14 mouse cellular contexts compared by ENCODE assay signal in the genomic region with DNA sequence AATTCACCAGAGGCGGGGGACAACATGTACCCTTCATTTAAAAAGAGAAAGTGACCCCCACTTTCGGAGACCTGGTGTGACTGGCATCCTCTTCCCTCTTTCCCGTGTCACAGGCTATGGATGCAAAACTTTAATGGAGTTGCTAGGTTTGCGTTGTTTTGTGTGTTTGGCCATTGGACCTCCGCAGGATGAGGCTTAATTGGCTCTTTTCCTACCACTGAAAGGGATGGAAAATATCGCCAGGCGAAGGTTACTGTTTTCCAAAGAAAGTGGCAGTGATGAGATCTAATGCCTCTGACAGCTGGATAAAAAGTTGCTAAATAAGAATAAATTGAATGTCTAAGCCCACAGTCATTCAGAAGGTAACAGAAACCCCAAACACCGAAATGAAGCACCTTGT.
A peak's percentile ranks its signal among the peaks of the same experiment; 100 is the strongest.
DNase-seq lines count a peak whose midpoint lies in the region; ATAC-seq and TF ChIP-seq lines count a peak whose summit lies in the region.
"Had no signal": no experiment of that assay in that cellular context is flagged by ENCODE, and none has a peak within 500 bp of the region (broad histone marks: within the 10 kb centered on the region; RNA-seq: fewer than 3 reads in every experiment).

No protein-coding gene starts in this region.

- WGBS in forebrain, embryonic 11.5 days, result 43% methylated on average over 8 of the region's 8 CpGs
- 81% methylated on average over 8 of the region's 8 CpGs for WGBS in hindbrain, embryonic 13.5 days
- 59% methylated on average over 8 of the region's 8 CpGs for WGBS in midbrain, embryonic 15.5 days
- WGBS in liver, postnatal 0 days (ENCODE audit: insufficient replicate concordance), result 74% methylated on average over 8 of the region's 8 CpGs

- no peak overlapping the region for H3K9ac ChIP-seq in forebrain, embryonic 11.5 days (ENCODE audit: low read length)
- no peak overlapping the region for H3K9ac ChIP-seq in hindbrain, embryonic 13.5 days
- no peak overlapping the region for H3K9ac ChIP-seq in midbrain, embryonic 15.5 days
- no peak overlapping the region for H3K9ac ChIP-seq in liver, postnatal 0 days (replicated peaks)
- H3K9ac ChIP-seq: limb, embryonic 13.5 days; liver, embryonic 15.5 days; stomach, embryonic 15.5 days had no signal

- no peaks in the 10 kb centered on the region for H3K36me3 ChIP-seq in forebrain, embryonic 11.5 days (ENCODE audit: control insufficient read depth, insufficient read depth, low read length)
- H3K36me3 ChIP-seq in hindbrain, embryonic 13.5 days, result peaks cover 4% of the 10 kb centered on the region; the same call in 1 of the 2 replicates
- no peaks in the 10 kb centered on the region for H3K36me3 ChIP-seq in midbrain, embryonic 15.5 days (replicated peaks)
- H3K36me3 ChIP-seq in liver, postnatal 0 days (replicated peaks; ENCODE audit: insufficient read depth, low read length), result no peaks in the 10 kb centered on the region
- H3K36me3 ChIP-seq: heart, embryonic 10.5 days; limb, embryonic 13.5 days; liver, embryonic 15.5 days; stomach, embryonic 15.5 days had no signal

- peak overlapping the region; percentile 93 for H3K27ac ChIP-seq in cortical plate, adult 2 months (ENCODE audit: insufficient read depth, low read length)
- peak overlapping the region; percentile 60; the same call in 1 of the 2 replicates for H3K27ac ChIP-seq in forebrain, embryonic 11.5 days (ENCODE audit: low read depth, low read length)
- peak overlapping the region; percentile 61; the same call in 1 of the 2 replicates for H3K27ac ChIP-seq in hindbrain, embryonic 13.5 days
- peak overlapping the region; percentile 68; the same call in 1 of the 2 replicates for H3K27ac ChIP-seq in midbrain, embryonic 15.5 days
- no peak overlapping the region for H3K27ac ChIP-seq in liver, postnatal 0 days (ENCODE audit: low read depth)
- H3K27ac ChIP-seq: heart, embryonic 10.5 days; limb, embryonic 13.5 days; liver, embryonic 15.5 days; stomach, embryonic 15.5 days had no signal

- no peak overlapping the region for H3K4me2 ChIP-seq in forebrain, embryonic 11.5 days (ENCODE audit: low read depth, low read length, severe bottlenecking)
- no peak overlapping the region for H3K4me2 ChIP-seq in hindbrain, embryonic 13.5 days
- no peak overlapping the region for H3K4me2 ChIP-seq in midbrain, embryonic 15.5 days
- H3K4me2 ChIP-seq in liver, postnatal 0 days (ENCODE audit: low read depth, low read length), result no peak overlapping the region
- H3K4me2 ChIP-seq: limb, embryonic 13.5 days; liver, embryonic 15.5 days; stomach, embryonic 15.5 days had no signal

- no peak overlapping the region for H3K4me3 ChIP-seq in cortical plate, adult 2 months (ENCODE audit: insufficient read depth, low read length)
- H3K4me3 ChIP-seq in forebrain, embryonic 11.5 days (ENCODE audit: low read depth, low read length), result no peak overlapping the region
- H3K4me3 ChIP-seq in hindbrain, embryonic 13.5 days, result no peak overlapping the region
- H3K4me3 ChIP-seq in midbrain, embryonic 15.5 days, result no peak overlapping the region
- no peak overlapping the region for H3K4me3 ChIP-seq in liver, postnatal 0 days (ENCODE audit: low read depth, low read length)
- H3K4me3 ChIP-seq: heart, embryonic 10.5 days; limb, embryonic 13.5 days; liver, embryonic 15.5 days; stomach, embryonic 15.5 days had no signal

- no peak for DNase-seq in forebrain, embryonic 11.5 days (ENCODE audit: low spot score)
- no peak for DNase-seq in thymus, postnatal 0 days (ENCODE audit: low spot score)
- no peak for DNase-seq in liver, postnatal 0 days
- DNase-seq: gastrocnemius, postnatal 25 days; lung, postnatal 10 days; thymus, adult 2 months had no signal

- peaks cover 16% of the 10 kb centered on the region for H3K4me1 ChIP-seq in cortical plate, adult 2 months (ENCODE audit: control insufficient read depth, insufficient read depth, low read length)
- peaks cover 20% of the 10 kb centered on the region for H3K4me1 ChIP-seq in forebrain, embryonic 11.5 days (replicated peaks; ENCODE audit: control insufficient read depth, insufficient read depth, low read length)
- H3K4me1 ChIP-seq in hindbrain, embryonic 13.5 days (replicated peaks), result peaks cover 20% of the 10 kb centered on the region
- peaks cover 31% of the 10 kb centered on the region for H3K4me1 ChIP-seq in midbrain, embryonic 15.5 days
- no peaks in the 10 kb centered on the region for H3K4me1 ChIP-seq in liver, postnatal 0 days (ENCODE audit: insufficient read depth)
- H3K4me1 ChIP-seq: liver, embryonic 15.5 days; stomach, embryonic 15.5 days had no signal

- 0 out of 2 replicates have a peak, but pooled peaks have one; percentile 6 for ATAC-seq in forebrain, embryonic 11.5 days (replicated peaks; ENCODE audit: low FRiP score)
- no peak for ATAC-seq in hindbrain, embryonic 13.5 days (ENCODE audit: low FRiP score)
- ATAC-seq in midbrain, embryonic 15.5 days (replicated peaks), result no peak
- ATAC-seq in megakaryocyte, adult 5-6 weeks (ENCODE audit: poor library complexity, severe bottlenecking), result no peak
- ATAC-seq in liver, postnatal 0 days, result no peak

- H3K9me3 ChIP-seq in forebrain, embryonic 11.5 days (ENCODE audit: control insufficient read depth, low read length), result no peaks in the 10 kb centered on the region
- no peaks in the 10 kb centered on the region for H3K9me3 ChIP-seq in hindbrain, embryonic 13.5 days
- H3K9me3 ChIP-seq in midbrain, embryonic 15.5 days, result no peaks in the 10 kb centered on the region
- no peaks in the 10 kb centered on the region for H3K9me3 ChIP-seq in liver, postnatal 0 days (ENCODE audit: low read length)
- H3K9me3 ChIP-seq: heart, embryonic 10.5 days; limb, embryonic 13.5 days; liver, embryonic 15.5 days; stomach, embryonic 15.5 days had no signal

- TF ChIP-seq POLR2A in cortical plate, adult 2 months (IDR thresholded peaks at IDR 0.05; ENCODE audit: extremely low read depth, insufficient read depth, low read length), result no peak

- no peak for TF ChIP-seq EP300 in liver, postnatal 0 days (IDR thresholded peaks at IDR 0.05; ENCODE audit: low read depth)

- no peak for TF ChIP-seq CTCF in cortical plate, adult 2 months (IDR thresholded peaks at IDR 0.05; ENCODE audit: extremely low read depth, insufficient read depth, low read length)
- no peak for TF ChIP-seq CTCF in liver, postnatal 0 days (IDR thresholded peaks at IDR 0.05; ENCODE audit: low read depth)

- H3K27me3 ChIP-seq in forebrain, embryonic 11.5 days (ENCODE audit: control insufficient read depth, insufficient read depth, low read length), result no peaks in the 10 kb centered on the region
- H3K27me3 ChIP-seq in hindbrain, embryonic 13.5 days, result no peaks in the 10 kb centered on the region
- H3K27me3 ChIP-seq in midbrain, embryonic 15.5 days (replicated peaks), result no peaks in the 10 kb centered on the region
- no peaks in the 10 kb centered on the region for H3K27me3 ChIP-seq in liver, postnatal 0 days (ENCODE audit: insufficient read depth, low read length)
- H3K27me3 ChIP-seq: limb, embryonic 13.5 days; liver, embryonic 15.5 days; stomach, embryonic 15.5 days had no signal
